Mouse (Mus musculus): ENCODE data around the gene Ldlrad3.

The Ldlrad3 gene

GRCm38 (mm10) chr2:102185069-102185950 is 875 bp downstream of the Ldlrad3 start:
- peak; percentile 78 for DNase-seq

- no peak for DNase-seq
Observed at GRCm38 (mm10) chr2:102183720-102184480, 2.3 kb downstream of the Ldlrad3 start.

GRCm38 (mm10) chr2:102181459-102181858 is 4.7 kb downstream of the Ldlrad3 start:
- DNase-seq, result no peak

GRCm38 (mm10) chr2:102176434-102176772 is 9.8 kb downstream of the Ldlrad3 start:
- DNase-seq, result no peak

- DNase-seq, result no peak
Observed at GRCm38 (mm10) chr2:102175741-102176433, 10.3 kb downstream of the Ldlrad3 start.

- DNase-seq, result no peak
Observed at GRCm38 (mm10) chr2:102172458-102172857, 13.7 kb downstream of the Ldlrad3 start.

- DNase-seq, result peak; percentile 29
Observed at GRCm38 (mm10) chr2:102166550-102167325, 19.4 kb downstream of the Ldlrad3 start.

- DNase-seq, result no peak
Observed at GRCm38 (mm10) chr2:102163106-102163505, 23.1 kb downstream of the Ldlrad3 start.

- DNase-seq, result no peak
Observed at GRCm38 (mm10) chr2:102157555-102157954, 28.6 kb downstream of the Ldlrad3 start.

- DNase-seq, result no peak
Observed at GRCm38 (mm10) chr2:102157010-102157409, 29.2 kb downstream of the Ldlrad3 start.

GRCm38 (mm10) chr2:102156460-102156859 is 29.7 kb downstream of the Ldlrad3 start:
- DNase-seq, result peak; percentile 72

- DNase-seq, result no peak
Observed at GRCm38 (mm10) chr2:102155306-102156015, 30.7 kb downstream of the Ldlrad3 start.

GRCm38 (mm10) chr2:102154771-102155211 is 31.4 kb downstream of the Ldlrad3 start:
- no peak for DNase-seq

- DNase-seq, result no peak
Observed at GRCm38 (mm10) chr2:102154328-102154727, 31.9 kb downstream of the Ldlrad3 start.

- no peak for DNase-seq
Observed at GRCm38 (mm10) chr2:102153516-102153915, 32.7 kb downstream of the Ldlrad3 start.

GRCm38 (mm10) chr2:102152851-102153250 is 33.3 kb downstream of the Ldlrad3 start:
- DNase-seq, result no peak

- no peak for DNase-seq
Observed at GRCm38 (mm10) chr2:102149058-102149457, 37.1 kb downstream of the Ldlrad3 start.

- no peak for DNase-seq
Observed at GRCm38 (mm10) chr2:102148093-102148492, 38.1 kb downstream of the Ldlrad3 start.

- DNase-seq, result no peak
Observed at GRCm38 (mm10) chr2:102147561-102147960, 38.6 kb downstream of the Ldlrad3 start.

GRCm38 (mm10) chr2:102146386-102146785 is 39.8 kb downstream of the Ldlrad3 start:
- no peak for DNase-seq

- DNase-seq, result no peak
Observed at GRCm38 (mm10) chr2:102145036-102145435, 41.1 kb downstream of the Ldlrad3 start.

- DNase-seq, result no peak
Observed at GRCm38 (mm10) chr2:102144311-102144710, 41.9 kb downstream of the Ldlrad3 start.

Data from retina, postnatal 1 day (tissue).